Mouse (Mus musculus): ENCODE data around the gene Nln. TPM values are rescaled to one million over a fixed set of nuclear protein-coding genes. Genes with fewer than 3 reads are reported as not detected.

Gene Nln
- total RNA-seq (2015; ENCODE audit: low replicate concordance) = 5.8 and 11.7 TPM in 2 replicates
- total RNA-seq (2017; ENCODE audit: low replicate concordance) = 3.5 and 4.4 TPM in 2 replicates

- ATAC-seq (replicated peaks; ENCODE audit: low FRiP score, poor library complexity, severe bottlenecking) = peak; percentile 94
These were observed at the start of gene Nln, which contains the start of gene Sgtb for GRCm38 (mm10) chr13:104109288-104109815. Gene Nln (minus strand): TSS chr13:104109614. Gene Sgtb (plus strand): TSS chr13:104109741.

- no peak for ATAC-seq (replicated peaks; ENCODE audit: low FRiP score, poor library complexity, severe bottlenecking)
These were observed 46.3 kb upstream of the Nln start for GRCm38 (mm10) chr13:104155686-104156085.

- ATAC-seq (replicated peaks; ENCODE audit: low FRiP score, poor library complexity, severe bottlenecking) = no peak
These were observed 45.7 kb upstream of the Nln start for GRCm38 (mm10) chr13:104155106-104155505.

- ATAC-seq (replicated peaks; ENCODE audit: low FRiP score, poor library complexity, severe bottlenecking) = no peak
These were observed 44.8 kb upstream of the Nln start for GRCm38 (mm10) chr13:104154180-104154579.

GRCm38 (mm10) chr13:104145646-104146045, 36.2 kb upstream of the Nln start:
- no peak for ATAC-seq (replicated peaks; ENCODE audit: low FRiP score, poor library complexity, severe bottlenecking)

- ATAC-seq (replicated peaks; ENCODE audit: low FRiP score, poor library complexity, severe bottlenecking) = no peak
These were observed 35.5 kb upstream of the Nln start for GRCm38 (mm10) chr13:104144871-104145270.

GRCm38 (mm10) chr13:104139369-104140209, 30.2 kb upstream of the Nln start:
- ATAC-seq (replicated peaks; ENCODE audit: low FRiP score, poor library complexity, severe bottlenecking) = peak; percentile 93

- no peak for ATAC-seq (replicated peaks; ENCODE audit: low FRiP score, poor library complexity, severe bottlenecking)
These were observed 25.2 kb upstream of the Nln start for GRCm38 (mm10) chr13:104134510-104135085.

- no peak for ATAC-seq (replicated peaks; ENCODE audit: low FRiP score, poor library complexity, severe bottlenecking)
These were observed 23.1 kb upstream of the Nln start for GRCm38 (mm10) chr13:104132561-104132960.

- no peak for ATAC-seq (replicated peaks; ENCODE audit: low FRiP score, poor library complexity, severe bottlenecking)
These were observed 14.4 kb upstream of the Nln start for GRCm38 (mm10) chr13:104123662-104124381.

GRCm38 (mm10) chr13:104122078-104122840, 12.8 kb upstream of the Nln start:
- no peak for ATAC-seq (replicated peaks; ENCODE audit: low FRiP score, poor library complexity, severe bottlenecking)

GRCm38 (mm10) chr13:104114827-104115226, 5.4 kb upstream of the Nln start:
- ATAC-seq (replicated peaks; ENCODE audit: low FRiP score, poor library complexity, severe bottlenecking) = no peak

- ATAC-seq (replicated peaks; ENCODE audit: low FRiP score, poor library complexity, severe bottlenecking) = no peak
These were observed 4.4 kb upstream of the Nln start for GRCm38 (mm10) chr13:104113782-104114181.

- no peak for ATAC-seq (replicated peaks; ENCODE audit: low FRiP score, poor library complexity, severe bottlenecking)
These were observed 3.0 kb upstream of the Nln start for GRCm38 (mm10) chr13:104112266-104112900.

- no peak for ATAC-seq (replicated peaks; ENCODE audit: low FRiP score, poor library complexity, severe bottlenecking)
These were observed 1.1 kb upstream of the Nln start for GRCm38 (mm10) chr13:104110526-104110925.

GRCm38 (mm10) chr13:104109816-104110521, 555 bp upstream of the Nln start:
- no peak for ATAC-seq (replicated peaks; ENCODE audit: low FRiP score, poor library complexity, severe bottlenecking)

GRCm38 (mm10) chr13:104108651-104109287, 645 bp downstream of the Nln start:
- ATAC-seq (replicated peaks; ENCODE audit: low FRiP score, poor library complexity, severe bottlenecking) = no peak

All from erythroid progenitor cell, adult 5-6 weeks (primary cell).